In the genomic region with DNA sequence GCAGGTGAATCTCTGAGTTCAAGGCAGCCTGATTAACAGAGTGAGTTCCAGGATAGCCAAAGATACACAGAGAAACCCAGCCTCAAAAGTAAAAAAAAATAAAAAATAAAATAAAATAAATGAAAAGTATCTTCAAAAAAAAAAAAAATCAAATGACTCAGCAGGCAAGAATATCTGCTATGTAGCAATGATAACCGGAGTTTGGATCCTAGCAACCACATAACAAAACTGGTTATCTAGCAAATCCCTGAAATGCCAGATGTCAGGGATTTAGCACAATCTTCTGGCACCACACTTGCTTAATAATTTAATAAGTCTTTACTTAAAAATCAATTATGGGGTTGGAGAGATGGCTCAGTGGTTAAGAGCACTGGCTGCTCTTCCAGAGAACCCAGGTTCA, we compare ENCODE assay signal across 17 mouse cellular contexts. TPM values are rescaled to one million over a fixed set of nuclear protein-coding genes. Genes with fewer than 3 reads are reported as not detected.
"Had no signal": no experiment of that assay in that cellular context is flagged by ENCODE, and none has a peak within 500 bp of the region (broad histone marks: within the 10 kb centered on the region; RNA-seq: fewer than 3 reads in every experiment).

No protein-coding gene starts in this region.

- H3K4me1 ChIP-seq: midbrain, embryonic 10.5 days; midbrain, embryonic 13.5 days; midbrain, embryonic 15.5 days; stomach, embryonic 15.5 days had no signal

- H3K4me3 ChIP-seq: midbrain, embryonic 10.5 days; midbrain, embryonic 13.5 days; midbrain, embryonic 15.5 days; myocyte; neural tube, embryonic 13.5 days; neural tube, embryonic 15.5 days; stomach, embryonic 15.5 days had no signal

- H3K4me2 ChIP-seq: lung, embryonic 14.5 days; midbrain, embryonic 13.5 days; midbrain, embryonic 15.5 days; neural tube, embryonic 13.5 days; neural tube, embryonic 15.5 days; stomach, embryonic 15.5 days had no signal

- H3K9ac ChIP-seq: liver, embryonic 14.5 days; lung, embryonic 14.5 days; midbrain, embryonic 13.5 days; midbrain, embryonic 15.5 days; neural tube, embryonic 13.5 days; neural tube, embryonic 15.5 days; stomach, embryonic 15.5 days had no signal

- ATAC-seq: midbrain, embryonic 13.5 days; midbrain, embryonic 15.5 days had no signal

- H3K27me3 ChIP-seq: midbrain, embryonic 13.5 days; midbrain, embryonic 15.5 days; neural tube, embryonic 13.5 days; neural tube, embryonic 15.5 days; stomach, embryonic 15.5 days had no signal

- H3K36me3 ChIP-seq: midbrain, embryonic 13.5 days; midbrain, embryonic 15.5 days; neural tube, embryonic 13.5 days; neural tube, embryonic 15.5 days; stomach, embryonic 15.5 days had no signal

- H3K27ac ChIP-seq: liver, embryonic 14.5 days; midbrain, embryonic 10.5 days; midbrain, embryonic 13.5 days; midbrain, embryonic 15.5 days; neural tube, embryonic 13.5 days; neural tube, embryonic 15.5 days; stomach, embryonic 15.5 days; stomach, postnatal 0 days had no signal

- DNase-seq: lung, adult 18-20 months; lung, embryonic 14.5 days; lung, postnatal 10 days; lung, postnatal 4 days; right cerebral cortex, postnatal 14 days; thymus, adult 2 months; thymus, postnatal 36 days had no signal

- H3K9me3 ChIP-seq: midbrain, embryonic 10.5 days; midbrain, embryonic 13.5 days; midbrain, embryonic 15.5 days; neural tube, embryonic 13.5 days; neural tube, embryonic 15.5 days; stomach, embryonic 15.5 days had no signal

RNA-seq across cellular contexts. Expression of gene Olfml2a, which starts 27.5 kb away (rescaled TPM):
- total RNA-seq: megakaryocyte-erythroid progenitor cell, adult 5-6 weeks had no signal
